Mouse (Mus musculus) CH12F3 (cell line): ENCODE measurements around the gene Rhbg.
"Not testable (repeated sequence)": the region's sequence is repeated elsewhere in the genome, so short reads cannot be mapped to it uniquely, and the experiment has no call there.

Experiments used
- in situ Hi-C: fragments of 300-500 bp; cut with MboI; formaldehyde crosslinking; loops from 2 replicates; pipeline ENCODE4 v1.14.3; 2020; ENCODE audit warnings: low sequenced_read_pairs

The Rhbg gene

GRCm38 (mm10) chr3:88254268-88254926 lies at the start of gene Rhbg:
Gene Rhbg, minus strand, starts transcription at chr3:88254709.
- in situ Hi-C loops = no loop called here

DNA sequence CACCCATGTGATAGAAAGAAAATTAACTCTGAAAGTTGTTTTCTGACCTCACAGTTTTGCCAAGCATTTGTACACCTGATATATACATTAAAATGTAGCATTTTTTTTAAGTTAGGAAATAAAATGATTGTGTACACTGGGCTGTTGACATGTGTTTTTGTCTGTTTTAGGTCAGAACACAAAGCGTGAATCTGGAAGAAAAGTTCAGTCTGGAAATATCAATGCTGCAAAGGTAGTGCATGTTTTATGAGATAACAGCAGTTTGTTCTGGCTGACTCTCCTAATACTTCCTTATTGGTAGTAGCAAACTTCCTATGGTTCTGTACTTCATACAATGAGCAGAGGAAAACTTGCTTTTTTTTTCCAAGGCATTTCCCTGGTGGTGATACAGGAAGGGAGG lies 44.7 kb upstream of the Rhbg start:
- in situ Hi-C loops = no loop called here

- in situ Hi-C loops = no loop called here
These were observed 42.9 kb upstream of the Rhbg start for GRCm38 (mm10) chr3:88297321-88297851.

DNA sequence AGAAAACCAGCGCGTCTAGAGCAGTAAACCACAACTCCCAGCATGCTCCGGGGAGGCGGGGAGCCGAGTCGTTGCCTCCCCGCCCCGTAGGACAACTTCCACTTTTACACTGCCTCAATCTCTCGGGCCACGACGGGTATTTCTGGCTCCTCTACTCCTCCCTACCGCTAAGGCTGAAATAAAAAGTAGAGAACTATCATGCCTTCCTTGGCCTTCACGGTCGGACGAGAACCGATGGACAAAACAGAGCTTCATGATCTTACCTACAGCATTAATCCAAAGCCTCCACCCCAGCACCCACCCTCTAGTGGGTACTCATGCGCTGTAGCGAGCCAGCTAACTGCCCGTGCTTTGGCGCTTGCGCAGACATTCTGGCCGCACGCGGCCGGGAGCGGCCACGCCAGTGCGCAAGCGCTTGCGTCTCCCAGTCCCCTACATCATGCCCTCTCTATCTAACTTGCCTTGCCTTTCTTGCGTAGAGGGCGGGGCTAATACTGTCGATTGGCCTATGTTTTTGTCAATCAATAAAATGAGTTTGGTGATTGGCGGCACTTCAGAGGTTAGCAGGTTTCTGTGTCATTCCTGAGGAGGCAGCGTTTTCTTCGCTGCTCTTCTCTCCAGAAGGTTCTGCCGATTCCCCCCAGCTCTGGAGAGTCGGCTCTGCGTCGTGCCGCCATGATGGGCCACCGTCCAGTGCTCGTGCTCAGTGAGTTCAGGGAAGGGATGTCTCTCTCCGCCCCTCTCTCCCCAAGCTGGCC lies 42.2 kb upstream of the Rhbg start, which contains the start of the genes Tsacc and Cct3:
Tsacc (minus strand) TSS at position 439 of the 758 bp plus-strand sequence.
Cct3 (plus strand) TSS at position 556 of the 758 bp plus-strand sequence.
- in situ Hi-C loops = no loop called here

- in situ Hi-C loops = no loop called here
These were observed 41.6 kb upstream of the Rhbg start for GRCm38 (mm10) chr3:88296110-88296560.

- in situ Hi-C loops = not testable (repeated sequence)
These were observed 40.8 kb upstream of the Rhbg start for GRCm38 (mm10) chr3:88295272-88295671.

DNA sequence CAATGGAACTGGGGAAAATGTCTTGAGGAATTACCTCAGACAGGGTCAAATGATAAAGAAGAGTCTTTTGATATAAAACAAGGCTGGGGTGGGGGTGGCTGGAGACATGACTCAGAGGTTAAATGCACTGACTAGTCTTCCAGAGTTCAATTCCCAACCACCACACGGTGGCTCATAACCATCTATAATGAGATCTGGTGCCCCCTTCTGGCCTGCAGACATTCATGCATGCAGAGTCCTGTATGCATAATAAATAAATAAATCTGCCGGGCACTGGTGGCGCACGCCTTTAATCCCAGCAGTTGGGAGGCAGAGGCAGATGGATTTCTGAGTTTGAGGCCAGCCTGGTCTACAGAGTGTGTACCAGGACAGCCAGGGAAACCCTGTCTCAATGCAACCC lies 37.5 kb upstream of the Rhbg start:
- in situ Hi-C loops = no loop called here

GRCm38 (mm10) chr3:88288133-88288713 lies 33.7 kb upstream of the Rhbg start:
- in situ Hi-C loops = not testable (repeated sequence)

DNA sequence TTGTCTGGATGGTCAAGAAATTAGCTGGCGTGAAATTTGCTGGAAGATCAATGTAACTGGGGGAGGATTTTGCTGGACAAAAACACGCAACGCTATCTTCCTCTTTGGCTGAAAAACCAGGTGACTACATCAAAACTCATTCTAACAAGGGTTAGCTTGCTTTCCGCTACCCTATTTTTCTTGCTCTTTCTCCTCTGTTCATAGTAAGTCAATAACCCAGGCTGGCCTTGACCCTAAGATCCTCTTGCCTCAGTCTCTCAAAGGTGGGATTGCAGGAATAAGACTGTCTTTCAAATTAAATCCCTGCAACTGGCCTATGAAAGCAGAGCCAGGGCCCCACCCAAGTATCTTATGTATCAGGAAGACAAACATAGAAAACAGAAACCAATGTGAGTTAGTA lies 32.6 kb upstream of the Rhbg start, which contains the start of gene Gm38392:
Gm38392 (minus strand) TSS at position 101 of the 400 bp plus-strand sequence.
- in situ Hi-C loops = no loop called here

DNA sequence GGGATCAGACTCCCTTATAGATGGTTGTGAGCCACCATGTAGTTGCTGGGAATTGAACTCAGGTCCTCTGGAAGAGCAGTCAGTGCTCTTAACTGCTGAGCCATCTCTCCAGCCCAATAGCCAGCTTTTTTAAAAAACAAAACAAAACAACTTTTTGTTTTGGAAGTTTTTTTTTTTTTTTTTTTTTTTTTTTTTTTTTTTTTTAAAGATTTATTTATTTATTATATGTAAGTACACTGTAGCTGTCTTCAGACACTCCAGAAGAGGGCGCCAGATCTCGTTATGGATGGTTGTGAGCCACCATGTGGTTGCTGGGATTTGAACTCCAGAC lies 31.0 kb upstream of the Rhbg start:
- in situ Hi-C loops = not testable (repeated sequence)

DNA sequence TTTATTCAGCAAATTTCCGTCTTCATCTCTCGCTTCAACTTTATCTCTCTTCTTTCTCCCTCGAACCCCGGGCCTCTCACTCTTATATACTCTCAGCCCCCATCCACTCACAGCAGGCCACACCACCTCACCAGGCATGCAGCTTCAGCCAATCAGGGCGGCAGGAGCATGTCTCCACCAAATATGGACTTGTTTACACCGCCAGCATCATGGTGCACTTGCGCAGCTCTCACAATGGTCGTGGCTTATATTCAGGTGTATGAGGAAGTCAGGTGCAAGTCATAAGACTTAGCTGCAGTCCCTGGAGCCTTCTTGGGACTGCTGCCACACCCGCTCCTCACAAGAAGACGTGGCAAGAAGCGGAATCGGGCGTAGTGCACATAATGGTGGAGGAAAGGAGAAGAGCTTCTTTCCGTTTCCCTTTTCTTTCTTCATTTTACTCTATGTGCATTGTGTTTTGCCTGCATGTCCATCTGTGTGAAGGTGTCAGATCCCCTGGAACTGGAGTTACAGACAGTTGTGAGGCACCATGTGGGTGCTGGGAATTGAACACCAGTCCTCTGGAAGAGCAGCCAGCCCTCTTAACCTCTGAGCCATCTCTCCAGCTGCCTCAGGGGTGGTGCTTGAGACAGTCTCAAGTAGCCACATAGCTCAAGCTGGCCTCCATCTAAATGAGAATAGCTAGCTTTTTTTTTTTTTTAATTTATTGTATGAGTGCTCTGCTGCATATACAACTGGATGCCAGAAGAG lies 30.5 kb upstream of the Rhbg start:
- in situ Hi-C loops = not testable (repeated sequence)

DNA sequence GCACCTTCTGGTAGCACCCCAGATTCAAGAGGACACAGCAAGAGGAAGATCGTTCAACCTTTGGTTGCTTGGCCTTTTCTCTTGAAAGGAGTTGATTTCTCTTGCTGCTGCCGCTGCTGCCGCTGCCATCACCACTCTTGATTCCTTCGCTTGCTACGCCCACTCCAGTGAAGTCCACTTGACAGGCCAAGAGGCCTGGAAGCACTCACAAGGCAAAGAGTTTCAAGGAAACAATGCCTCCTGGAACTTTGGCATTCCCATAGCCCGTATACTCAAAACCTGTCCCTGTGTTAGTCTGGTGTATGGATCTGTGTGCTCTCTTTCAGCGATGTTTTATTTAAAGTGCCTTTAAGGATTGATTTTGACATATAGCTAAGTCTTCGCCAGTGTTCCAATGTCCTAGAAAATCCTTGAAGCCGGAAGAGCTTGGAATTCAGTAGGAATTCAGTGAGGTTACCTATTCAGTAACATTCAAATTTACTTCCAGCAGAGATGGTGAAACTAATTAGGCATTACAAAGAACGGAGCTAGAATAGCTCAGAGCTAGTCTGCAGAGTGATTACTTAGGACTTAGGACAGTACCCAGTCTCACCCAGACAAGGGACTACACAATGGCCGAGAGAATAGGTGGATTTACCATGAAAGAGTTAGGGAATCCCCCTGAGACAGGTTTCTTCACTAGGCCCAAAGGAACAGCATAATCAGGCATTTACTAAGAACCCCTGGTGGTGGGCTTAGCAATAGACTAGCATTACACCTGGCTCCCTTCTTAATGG lies 26.8 kb upstream of the Rhbg start:
- in situ Hi-C loops = not testable (repeated sequence)

DNA sequence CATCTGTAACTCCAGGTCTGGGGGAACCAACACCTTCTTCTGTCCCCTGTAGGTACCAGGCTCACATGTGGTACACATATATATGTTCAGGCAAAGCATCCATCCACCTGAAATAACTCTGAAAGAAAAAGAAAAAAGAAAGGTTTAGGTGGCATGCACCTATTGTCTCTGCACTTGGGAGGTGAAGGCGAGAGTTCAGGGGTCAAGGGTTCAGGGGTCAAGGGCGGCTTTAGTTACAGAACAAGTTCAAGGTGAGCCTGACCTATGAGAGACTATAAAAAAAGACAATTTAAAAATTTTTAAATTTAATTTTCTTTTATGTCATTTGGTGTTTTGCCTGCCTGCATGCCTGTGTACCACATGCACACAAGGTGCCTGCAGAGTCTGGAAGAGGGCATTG lies 25.5 kb upstream of the Rhbg start:
- in situ Hi-C loops = no loop called here

DNA sequence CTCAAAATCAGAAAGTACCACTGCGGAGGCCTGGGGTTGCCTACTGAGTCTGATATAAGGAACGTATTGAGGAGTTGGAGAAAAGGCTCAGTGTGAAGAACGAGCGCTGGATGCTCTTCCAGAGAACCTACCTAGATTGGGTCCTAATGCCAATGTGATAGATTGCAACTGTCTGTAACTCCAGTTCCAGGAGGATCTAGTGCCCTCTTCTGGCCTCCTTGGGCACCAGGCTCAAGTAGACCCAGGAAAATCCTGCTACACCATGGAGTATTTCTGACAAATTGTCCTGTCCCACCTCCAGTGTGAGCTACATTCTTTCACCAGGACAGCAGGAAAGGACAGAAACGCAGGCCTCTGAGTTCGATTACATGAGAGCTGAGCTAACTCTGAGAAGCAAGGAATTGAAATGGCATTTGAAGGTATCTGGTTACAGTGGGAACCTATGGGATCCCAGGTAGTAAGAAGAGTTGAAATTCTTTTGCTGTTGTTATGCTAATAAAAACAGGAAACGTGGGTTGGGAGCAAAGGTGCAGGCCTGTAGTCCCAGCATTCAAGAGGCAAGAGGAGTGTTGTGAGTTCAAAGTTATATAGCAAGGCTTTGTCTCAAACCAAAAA lies 22.1 kb upstream of the Rhbg start:
- in situ Hi-C loops = no loop called here

- in situ Hi-C loops = no loop called here
These were observed 21.6 kb upstream of the Rhbg start for GRCm38 (mm10) chr3:88276121-88276520.

GRCm38 (mm10) chr3:88274002-88274401 lies 19.5 kb upstream of the Rhbg start:
- in situ Hi-C loops = no loop called here

DNA sequence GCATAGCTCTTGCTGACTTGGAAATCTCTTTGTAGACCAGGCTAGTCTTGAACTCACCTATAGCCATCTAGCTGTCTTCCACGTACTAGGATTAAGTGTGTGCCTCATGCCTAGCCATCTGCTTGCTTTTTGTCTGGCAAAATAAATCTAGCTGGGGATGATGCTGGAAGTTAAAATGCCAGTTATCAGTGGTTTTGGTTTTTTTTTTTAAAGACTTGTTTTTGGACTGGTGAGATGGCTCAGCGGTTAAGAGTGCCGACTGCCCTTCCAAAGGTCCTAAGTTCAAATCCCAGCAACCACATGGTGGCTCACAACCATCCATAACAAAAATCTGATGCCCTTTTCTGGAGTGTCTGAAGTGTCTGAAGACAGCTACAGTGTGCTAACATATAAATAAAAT lies 17.4 kb upstream of the Rhbg start:
- in situ Hi-C loops = no loop called here

DNA sequence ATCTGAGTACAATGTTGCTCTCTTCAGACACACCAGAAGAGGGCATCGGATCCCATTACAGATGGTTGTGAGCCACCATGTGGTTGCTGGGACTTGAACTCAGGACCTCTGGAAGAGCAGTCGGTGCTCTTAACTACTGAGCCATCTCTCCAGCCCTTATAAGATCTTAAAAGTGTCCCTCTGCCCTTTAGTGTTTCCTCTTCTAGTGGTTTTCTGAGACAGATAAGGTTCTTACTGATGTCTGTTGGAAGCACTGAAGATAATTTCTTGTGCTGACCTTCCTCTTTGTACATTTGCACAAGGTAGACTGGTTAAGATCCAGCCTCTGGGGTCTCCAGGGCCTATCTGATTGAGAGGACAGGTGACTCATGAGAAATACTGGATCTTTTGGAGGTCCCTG lies 16.8 kb upstream of the Rhbg start:
- in situ Hi-C loops = not testable (repeated sequence)

GRCm38 (mm10) chr3:88268991-88269390 lies 14.5 kb upstream of the Rhbg start:
- in situ Hi-C loops = no loop called here

- in situ Hi-C loops = not testable (repeated sequence)
These were observed 13.5 kb upstream of the Rhbg start for GRCm38 (mm10) chr3:88268014-88268413.
